Mouse (Mus musculus): ENCODE results near the gene Myo19.

- TF ChIP-seq CTCF (IDR thresholded peaks at IDR 0.05; ENCODE audit: low read depth): peak; percentile 52
- TF ChIP-seq EP300 (IDR thresholded peaks at IDR 0.05; ENCODE audit: low read depth): no peak
Observed at GRCm38 (mm10) chr11:84839330-84839729, 40.6 kb upstream of the Myo19 start.
